Mouse (Mus musculus) Muller cell, postnatal 12 days (primary cell): ENCODE results near the gene Alad.
A peak's percentile ranks its signal among the peaks of the same experiment; 100 is the strongest.

Source experiments
- DNase-seq: peaks from one replicate; pipeline ENCODE4 v3.0.0-alpha.2; 2015; ENCODE audit errors: inconsistent ontology term

Gene Alad

DNA sequence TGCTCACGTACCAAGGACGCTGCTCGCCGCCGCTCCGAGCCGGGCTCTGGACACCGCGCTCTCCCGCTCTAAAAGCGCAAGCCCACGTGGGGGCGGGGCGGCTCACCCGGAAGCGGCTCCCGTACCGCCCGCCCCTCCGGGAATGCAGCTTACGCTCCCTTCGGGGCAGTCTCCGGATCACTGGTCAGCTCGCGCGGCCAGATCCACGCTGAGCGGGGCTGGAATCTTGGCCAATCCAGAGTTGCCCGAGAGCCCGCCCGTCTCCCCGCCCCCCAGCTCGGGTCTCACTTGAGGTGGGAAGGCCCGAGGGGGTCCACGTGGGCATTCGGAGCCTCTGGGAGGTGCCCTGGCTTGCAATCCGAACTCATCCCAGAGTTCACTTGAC is at the start of gene Alad:
Gene Alad, minus strand, starts transcription at position 70 of the 385 bp plus-strand sequence.
- DNase-seq = peak; percentile 94

DNA sequence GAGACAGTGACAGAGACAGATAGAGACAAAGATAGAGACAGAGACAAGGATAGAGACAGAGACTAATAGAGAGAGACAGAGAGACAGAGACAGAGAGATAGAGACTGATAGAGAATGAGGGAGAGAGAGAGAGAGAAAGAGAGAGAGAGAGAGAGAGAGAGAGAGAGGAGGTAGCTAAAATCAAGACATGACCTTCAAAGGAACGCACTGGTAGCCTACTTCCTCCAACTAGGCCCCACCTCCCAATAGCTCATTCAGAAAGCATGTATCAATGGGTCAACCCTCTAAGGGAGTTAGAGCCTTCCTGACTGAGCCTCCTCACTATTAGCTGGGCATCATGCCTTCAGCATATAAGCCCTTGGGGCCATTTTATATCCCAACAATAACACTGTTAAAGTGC is 48.6 kb upstream of the Alad start:
- DNase-seq = no peak

DNA sequence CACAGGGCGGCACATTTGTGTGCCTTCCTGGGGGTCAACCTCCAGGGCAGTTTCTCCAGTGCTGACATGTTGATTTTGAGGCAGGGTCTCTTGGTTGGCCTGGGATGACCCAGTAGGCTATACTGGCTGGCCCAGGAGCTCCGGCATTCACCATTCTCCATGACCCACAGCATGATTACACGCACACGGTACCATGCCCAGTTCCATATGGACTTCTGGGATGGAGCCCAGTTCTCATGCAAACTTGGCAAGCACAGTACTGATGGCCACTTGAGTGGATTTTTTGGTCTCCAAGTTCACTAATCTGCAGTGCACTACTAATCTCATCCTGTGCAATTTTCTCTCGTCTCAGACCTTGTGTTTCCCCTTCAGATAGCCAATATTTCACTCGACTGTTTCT is 48.0 kb upstream of the Alad start:
- DNase-seq = no peak

DNA sequence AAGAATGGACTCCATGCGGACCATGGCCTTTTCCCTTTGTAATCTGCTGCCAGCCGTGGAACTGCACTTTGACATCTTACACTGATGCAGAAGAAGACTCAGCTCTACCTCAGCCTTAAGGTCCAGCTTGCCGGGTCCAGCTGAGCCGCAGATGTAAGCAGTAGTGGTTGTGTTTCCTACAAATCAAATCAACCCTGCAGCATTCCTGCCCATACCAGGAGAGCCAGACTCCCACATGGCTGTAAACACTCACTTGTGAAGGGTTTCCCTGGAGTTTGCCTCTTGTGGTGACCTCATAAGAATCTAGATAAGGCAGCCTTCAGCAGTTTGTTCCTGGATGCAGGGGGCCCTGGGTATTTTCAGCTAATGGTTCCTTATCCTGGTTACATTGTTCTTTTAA is 46.8 kb upstream of the Alad start:
- no peak for DNase-seq

DNA sequence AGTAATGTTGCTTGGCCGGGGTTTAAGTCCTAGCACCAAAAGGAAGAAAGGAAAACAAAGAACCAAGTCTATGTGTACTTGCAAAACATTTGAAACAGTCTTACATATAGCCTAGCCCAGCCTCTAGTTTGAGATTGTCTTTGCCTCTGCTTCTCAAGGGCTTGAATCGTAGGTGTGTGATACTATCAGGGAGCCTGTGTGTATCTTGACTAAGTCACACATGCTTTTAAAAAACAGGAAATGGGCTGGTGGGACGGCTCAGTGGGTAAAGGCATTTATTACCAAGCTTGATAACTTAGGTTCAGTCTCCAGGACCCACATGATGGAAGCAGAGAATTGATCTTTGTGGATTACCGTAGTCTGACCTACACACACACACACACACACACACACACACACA is 42.3 kb upstream of the Alad start:
- no peak for DNase-seq

DNA sequence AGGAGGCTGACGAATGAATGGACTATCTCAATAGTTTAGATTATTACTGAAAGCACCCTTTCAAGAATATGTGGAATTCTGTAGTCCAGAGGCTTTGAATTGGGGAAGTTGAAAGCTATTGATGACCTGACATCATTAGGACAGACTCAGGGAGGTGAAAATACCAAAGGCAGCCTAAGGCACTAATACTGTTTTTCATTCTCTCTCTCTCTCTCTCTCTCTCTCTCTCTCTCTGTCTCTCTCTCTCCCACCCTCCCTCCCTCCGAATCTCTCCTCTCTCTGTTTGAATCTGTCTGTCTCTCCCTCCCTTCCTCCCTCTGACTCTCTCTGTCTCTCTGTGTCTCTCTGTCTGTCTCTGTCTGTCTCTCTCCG is 41.9 kb upstream of the Alad start:
- no peak for DNase-seq

DNA sequence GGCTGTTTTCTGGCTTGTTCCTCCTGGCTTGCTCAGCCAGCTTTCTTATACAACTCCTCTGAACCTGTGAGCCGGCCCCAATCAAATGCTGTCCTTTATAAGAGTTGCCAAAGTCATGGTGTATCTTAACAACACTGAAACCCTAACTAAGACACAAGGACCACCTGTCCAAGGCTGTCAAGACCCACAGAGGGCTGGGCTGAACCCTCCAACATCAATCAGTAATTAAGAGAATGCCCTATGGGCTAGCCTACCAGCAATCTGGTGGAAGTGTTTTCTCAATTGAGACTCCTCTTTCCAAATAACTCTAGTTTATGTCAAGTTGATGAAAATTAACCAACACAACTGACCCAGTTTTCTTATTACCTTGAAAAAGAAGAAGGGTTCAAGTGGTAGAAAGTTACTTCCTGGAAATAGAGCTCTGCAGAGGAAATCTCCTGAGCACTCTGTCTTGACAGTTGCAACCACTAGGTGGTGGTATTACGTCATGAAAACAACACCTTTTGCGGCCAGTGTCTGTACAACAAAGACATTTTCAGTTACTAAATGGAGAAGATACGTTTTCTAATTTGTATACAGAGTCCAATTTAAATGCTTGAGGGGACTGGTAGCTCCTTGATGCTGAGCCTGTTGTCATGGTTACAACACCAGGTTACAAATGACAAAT is 41.4 kb upstream of the Alad start:
- peak; percentile 54 for DNase-seq

DNA sequence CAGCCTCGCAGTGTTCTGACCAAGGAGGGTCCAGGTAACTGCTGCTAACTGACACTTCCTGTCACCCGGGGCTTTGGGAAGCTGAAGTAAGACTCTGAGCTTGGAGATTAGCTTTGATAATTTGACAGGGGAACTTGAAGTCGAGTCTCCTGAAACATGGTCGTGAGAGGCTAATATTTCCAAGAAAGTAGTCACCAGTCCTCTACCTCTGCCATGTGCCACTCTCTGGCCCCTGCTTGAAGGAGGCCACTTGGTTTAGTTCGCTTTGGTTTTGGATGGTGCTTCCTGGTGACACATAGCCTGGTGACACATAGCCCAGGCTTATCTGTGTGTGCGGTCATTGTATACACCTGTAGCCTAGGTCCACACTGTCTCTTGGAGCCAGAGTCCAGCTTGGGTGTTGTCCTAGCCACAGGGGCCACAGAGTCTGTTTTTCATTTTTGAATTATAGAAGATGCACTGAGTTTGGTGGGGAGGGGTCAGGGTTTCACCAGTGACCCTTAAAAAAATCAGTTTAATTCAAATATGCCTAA is 40.1 kb upstream of the Alad start, which contains the start of gene Rgs3:
Gene Rgs3, plus strand, starts transcription at position 51 of the 533 bp plus-strand sequence.
- DNase-seq = no peak

DNA sequence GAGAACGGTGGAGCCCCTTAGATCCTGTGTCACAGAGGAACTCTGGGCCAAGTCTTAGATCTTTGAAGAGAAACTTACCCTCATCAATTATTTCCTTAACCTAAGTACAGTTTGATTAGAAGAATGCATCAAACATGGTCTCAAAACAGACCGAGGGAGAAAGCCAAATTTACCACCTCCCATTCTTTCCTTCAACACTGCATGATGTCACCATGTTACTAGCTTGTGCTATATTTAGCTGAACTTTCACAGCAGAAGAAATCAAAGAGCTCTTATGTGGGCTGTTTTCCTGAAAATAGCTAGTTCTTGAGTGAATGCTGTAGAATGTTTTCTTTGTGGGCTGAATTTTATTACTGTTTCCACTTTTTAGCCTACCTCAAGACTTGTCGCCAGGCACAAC is 37.7 kb upstream of the Alad start:
- peak; percentile 16 for DNase-seq

DNA sequence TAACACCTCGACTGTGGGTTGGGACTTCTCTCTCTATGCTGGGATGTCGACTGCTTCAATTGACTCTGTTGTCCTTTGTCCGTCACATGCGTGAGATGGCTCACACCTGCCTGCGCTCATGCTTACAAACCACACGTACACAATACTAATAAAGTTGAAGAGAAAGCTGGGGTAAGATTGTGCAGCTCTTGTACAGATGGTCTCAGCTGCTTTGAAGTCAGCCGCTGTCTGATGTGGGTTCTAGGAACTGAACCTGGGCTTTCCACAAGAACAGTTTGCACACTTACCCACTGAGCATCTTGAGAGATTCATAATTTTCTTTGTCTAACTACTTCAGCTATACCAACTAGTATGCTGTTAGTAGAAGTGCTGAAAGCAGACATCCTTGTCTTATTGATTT is 32.2 kb upstream of the Alad start:
- no peak for DNase-seq

DNA sequence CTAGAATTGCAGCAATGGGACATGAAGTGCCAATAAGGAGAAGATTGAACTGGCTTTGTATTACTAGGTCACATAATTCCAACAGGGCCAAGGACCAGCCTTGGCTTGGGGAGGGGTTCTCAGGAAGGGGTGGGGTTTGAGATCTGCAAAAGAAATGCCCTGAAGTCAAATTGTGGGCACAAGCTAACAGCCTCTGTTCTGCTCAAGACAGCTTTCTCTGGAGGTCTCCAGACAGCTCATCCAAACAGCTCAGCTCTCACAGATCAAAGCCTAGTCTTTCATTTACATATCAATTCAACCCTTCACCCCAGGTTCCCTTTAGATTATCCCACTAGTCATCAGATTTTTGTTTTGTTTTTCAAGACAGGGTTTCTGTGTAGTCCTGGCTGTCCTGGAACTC is 25.1 kb upstream of the Alad start:
- no peak for DNase-seq

DNA sequence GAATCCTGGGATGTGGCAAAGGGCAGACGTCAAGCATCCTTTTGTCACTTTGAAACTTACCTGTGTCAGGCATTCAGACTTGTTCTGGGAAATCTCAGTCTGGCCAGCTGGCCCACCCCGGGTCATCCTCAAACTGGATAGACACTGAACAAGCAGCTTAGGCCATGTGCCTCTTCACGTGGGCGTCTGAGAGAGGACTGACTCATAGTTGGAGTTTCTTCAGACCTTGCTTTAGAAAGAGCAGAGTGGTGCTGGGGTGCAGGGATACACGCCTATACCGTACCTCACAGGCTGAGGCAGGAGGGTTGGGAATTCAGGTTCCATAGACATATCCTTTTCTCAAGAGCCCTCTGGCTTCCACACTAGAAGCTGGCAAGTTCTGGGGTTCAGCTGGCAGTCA is 24.1 kb upstream of the Alad start:
- no peak for DNase-seq

DNA sequence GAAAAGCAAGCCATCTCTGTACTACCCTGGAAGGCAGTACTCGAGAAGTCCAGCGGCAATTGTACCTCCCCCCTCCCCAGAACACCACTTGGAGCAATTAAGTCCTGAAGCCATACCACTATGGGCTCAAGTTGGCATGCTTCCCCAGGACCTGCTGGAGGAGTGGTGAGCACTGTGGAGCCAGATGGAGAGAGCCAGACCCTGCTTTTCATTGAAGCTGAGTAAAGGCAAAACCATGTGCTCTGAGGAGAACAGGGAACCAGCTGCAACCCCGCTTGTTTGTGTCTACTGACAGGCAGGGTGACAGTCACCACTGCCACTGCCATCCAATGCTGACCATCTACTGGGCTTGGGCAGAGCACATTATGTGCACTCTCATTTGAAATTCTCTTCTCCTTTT is 22.1 kb upstream of the Alad start:
- no peak for DNase-seq

DNA sequence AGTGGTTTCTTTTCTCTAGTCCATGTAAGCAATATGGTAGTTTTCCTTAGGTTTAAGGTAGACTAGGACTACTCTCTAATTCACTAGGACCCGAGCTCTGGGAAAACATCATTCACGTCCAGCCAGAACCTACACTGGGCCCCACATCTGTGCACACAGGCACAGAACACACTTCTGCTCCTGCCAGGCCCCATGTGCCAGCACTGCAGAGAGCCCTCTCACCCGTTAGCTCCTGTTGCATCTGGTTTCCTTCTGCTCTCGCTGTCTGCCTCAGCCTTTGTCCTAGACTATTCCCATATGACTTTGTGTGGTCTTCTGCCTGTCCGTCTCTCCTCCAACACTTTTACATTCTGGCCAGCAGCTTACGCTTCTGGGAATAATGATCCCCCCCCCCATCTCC is 14.0 kb upstream of the Alad start:
- no peak for DNase-seq

DNA sequence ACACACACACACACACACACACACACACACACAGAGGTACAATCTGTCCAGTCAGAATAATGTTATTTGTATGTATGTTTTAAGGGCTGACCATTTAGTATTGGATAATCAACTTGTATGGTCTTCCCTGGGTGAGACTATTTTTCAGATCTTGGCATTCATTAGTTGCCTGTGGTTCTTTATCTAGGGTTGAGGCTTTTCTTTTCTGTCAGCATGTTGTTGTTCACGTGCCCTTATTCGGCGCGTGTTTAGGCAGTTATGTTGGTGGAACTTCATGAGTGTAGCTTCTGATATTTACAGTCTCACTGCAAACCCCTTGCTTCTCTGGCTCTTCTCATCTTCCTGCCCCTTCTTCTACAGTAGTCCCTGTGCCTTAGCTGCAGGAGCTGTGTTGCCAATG is 7.9 kb upstream of the Alad start:
- DNase-seq = no peak

DNA sequence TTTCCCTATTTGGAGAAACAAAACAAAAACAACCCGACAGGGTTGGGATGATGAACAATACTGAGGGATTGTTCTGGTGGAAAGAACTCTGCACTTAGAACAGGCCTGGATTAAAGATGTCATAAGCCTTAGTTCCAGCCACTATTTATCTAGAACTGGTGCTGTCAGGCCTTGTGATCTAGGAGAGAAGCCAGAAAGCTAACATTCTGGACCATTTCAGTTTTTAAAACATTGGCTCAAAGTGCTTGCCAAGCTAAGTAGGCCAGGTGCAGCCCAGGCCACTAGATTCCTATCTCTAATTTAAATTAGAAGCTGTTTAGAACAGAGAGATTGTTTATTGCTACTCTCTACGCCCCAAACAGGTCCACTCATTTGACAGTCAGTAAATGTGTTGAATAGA is 6.5 kb upstream of the Alad start:
- DNase-seq = no peak

DNA sequence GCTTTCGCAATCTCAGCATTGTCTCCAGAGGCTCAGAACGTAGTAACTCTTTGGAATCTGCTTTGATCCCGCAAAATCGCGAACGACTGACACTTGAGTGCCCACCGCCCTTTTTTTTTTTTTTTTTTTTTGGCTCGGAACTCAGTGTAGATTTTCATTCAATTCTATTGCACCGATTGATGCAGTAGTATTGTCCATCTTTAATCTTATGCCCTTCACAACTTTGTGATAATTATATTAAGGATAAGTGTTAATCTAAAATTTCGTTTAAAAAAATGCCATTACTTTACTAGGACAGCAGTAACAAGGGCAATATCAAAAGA is 5.7 kb upstream of the Alad start:
- no peak for DNase-seq

DNA sequence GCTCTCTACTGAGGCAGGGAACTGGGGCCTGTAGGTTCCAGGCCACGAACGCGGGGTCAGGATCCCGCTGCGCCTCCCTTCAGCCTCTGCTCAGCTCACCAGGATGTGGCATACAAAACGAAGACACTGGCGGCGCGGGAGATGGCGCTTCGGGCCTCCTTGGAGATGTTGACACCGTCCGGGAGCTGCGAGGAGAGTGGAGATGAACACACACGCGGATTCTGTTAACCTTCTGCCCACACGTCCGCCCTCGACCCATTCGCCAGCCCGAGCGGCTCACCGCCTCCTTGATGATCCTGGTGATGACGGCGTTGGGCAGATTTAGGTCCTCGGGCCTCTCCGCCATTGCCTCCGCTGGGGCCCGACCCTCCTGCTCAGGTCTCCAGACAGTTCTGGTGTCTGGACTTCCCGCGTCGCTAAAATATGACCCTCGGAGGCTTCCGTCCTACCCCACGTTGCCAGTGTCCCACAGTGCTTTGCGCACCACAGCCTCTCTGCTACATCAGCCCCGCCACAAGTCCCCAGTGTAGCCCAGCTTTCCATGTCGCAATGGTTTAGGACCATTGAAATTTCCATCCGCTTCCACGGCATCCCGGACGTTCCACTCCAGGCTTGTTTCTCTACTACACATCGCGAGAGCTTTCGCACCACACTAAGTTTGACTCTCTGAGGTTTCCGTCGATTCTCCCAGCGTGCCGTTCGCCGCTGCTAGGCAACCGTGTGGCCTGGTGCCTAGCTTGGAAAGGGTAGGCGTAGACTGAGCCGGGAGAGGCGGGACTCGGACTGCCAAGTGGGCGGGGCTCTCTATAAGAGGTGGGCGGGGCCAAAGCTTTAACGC is 5.2 kb upstream of the Alad start, which contains the start of the genes Pole3 and 4933430I17Rik:
Gene Pole3, minus strand, starts transcription at position 418 of the 838 bp plus-strand sequence.
Gene 4933430I17Rik, plus strand, starts transcription at position 719 of the 838 bp plus-strand sequence.
- DNase-seq = peak; percentile 99

DNA sequence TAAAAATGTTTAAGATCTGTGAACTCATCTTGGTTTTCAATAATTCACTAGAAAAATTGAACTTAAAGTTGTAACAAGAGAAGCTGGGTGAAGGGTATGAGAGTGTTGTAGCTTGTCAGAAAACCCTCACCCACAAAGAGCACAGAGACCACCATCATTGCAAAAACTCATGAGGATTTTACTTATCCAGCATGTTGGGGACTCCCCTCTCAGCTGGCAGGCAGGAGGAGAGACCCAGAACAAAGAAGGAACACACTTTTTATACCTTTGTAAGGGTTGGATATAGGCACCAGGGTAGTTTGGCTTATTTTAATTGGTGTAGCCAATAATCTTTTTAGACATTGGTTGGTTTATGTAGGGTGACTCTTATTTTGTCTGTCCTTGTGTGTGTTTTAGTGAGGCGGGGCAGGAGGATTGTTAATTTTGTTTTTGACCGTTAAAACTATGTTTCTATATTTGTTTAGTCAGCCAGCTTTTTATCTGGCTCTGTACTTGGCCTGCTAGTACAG is 1.2 kb upstream of the Alad start:
- no peak for DNase-seq

DNA sequence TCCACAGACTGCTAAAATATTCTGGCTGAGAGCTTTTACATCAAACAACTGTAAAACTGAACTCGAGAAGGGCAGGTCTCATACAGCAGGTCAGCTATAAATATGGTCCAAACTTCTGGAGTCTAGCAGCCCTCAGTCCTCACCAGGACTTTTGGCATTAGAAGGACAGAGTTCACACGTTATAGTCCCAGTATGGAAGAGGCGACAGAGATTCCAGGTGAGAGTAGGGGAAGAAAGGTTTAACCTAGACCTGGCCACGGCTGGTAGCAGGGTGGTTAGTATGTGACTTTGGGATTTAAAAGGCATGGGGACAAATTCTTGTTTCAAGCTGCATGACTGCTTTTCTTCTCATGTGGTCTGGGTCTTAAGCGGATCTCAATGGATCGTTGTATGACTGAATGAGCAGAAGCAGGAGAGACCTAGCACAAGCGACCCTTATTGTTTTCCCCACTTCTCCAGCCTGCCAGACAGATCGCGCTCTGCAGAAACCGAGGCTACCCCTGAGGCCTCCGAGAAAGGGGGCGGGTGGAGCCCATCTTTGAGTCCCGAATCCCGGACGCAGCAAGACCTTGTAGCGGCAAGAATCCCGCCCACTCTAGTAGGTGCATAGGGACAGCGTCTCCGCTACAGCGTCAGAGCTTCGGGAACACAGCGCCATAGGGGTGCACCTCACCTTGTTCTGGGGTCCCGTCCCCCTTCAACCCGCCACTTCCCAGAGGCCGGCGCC is 433 bp downstream of the Alad start:
- DNase-seq = no peak

DNA sequence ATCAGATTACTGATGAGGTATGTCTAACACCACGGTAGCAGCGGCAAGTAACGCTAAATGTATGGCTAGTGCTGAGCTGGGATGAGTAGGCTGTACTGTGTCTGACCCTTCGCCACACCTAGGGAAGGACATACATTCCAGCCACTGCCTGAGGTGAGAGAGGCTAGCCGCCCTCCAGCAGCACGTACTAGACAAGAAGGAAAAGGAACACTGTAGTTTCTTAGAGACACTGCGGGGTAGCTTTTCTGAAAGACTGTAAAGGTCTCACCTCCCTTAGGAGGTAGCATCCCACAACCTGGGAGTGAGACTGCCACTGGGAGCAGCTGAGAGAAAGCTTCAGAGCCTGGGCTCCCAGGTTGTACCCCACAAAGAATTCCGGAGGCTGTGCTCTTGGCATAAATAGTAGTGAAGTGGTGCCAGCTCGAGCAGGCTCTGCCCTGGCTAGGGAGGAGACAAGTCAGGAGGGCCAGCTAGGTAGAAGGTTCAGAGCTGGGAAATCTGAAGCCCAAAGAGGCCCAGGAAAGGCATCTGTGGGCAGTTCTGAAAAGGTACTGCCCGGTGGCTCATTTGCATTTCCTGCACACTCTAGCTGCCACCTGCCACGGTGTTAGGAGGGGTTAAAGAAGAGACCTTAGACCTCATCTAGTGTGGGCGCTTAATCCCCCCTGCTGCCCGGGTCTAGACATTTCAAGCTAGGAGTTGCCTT is 1.1 kb downstream of the Alad start:
- no peak for DNase-seq
